Mouse (Mus musculus) kidney, embryonic 16.5 days (tissue): ENCODE results near the gene Vmn2r87. TPM values are rescaled to one million over a fixed set of nuclear protein-coding genes. Genes with fewer than 3 reads are reported as not detected.
"Not testable (repeated sequence)": the region's sequence is repeated elsewhere in the genome, so short reads cannot be mapped to it uniquely, and the experiment has no call there.

Experiments
- ATAC-seq: fragments of 200-750 bp; cut with Nextera tagmentation; 2 replicates; pipeline ENCODE4 v1.8.0; 2017; ENCODE audit warnings: moderate TSS enrichment; ENCODE audit not compliant: low FRiP score, low TSS enrichment
- H3K27ac ChIP-seq: fragments of 300-500 bp; sonication (generic); 2 replicates; pipeline ENCODE4 v1.5.1; 2014; ENCODE audit warnings: low read length
- H3K27me3 ChIP-seq: fragments of 300-500 bp; sonication (generic); 2 replicates; pipeline ENCODE4 v1.6.1; 2014; ENCODE audit warnings: low read length, control low read depth, mixed read lengths; ENCODE audit not compliant: insufficient read depth
- H3K36me3 ChIP-seq: fragments of 300-500 bp; sonication (generic); 2 replicates; pipeline ENCODE4 v1.6.1; 2014; ENCODE audit warnings: low read length, control low read depth, mixed read lengths; ENCODE audit not compliant: insufficient read depth
- H3K4me1 ChIP-seq: fragments of 300-500 bp; sonication (generic); 2 replicates; pipeline ENCODE4 v1.6.1; 2014; ENCODE audit warnings: low read length, control low read depth, mixed read lengths; ENCODE audit not compliant: insufficient read depth
- H3K4me2 ChIP-seq: fragments of 300-500 bp; sonication (generic); replicated peaks from 2 replicates; pipeline ENCODE4 v1.6.1; 2014; ENCODE audit warnings: low read depth, low read length
- H3K4me3 ChIP-seq: fragments of 300-500 bp; sonication (generic); 2 replicates; pipeline ENCODE4 v1.5.1; 2014; ENCODE audit warnings: mild to moderate bottlenecking, low read length
- H3K9ac ChIP-seq: fragments of 300-500 bp; sonication (generic); replicated peaks from 2 replicates; pipeline ENCODE4 v1.6.1; 2014; ENCODE audit warnings: low read length
- H3K9me3 ChIP-seq: fragments of 300-500 bp; sonication (generic); 2 replicates; pipeline ENCODE4 v1.6.1; 2016; ENCODE audit warnings: low read length, control low read depth
- WGBS: fragments of 180-500 bp; shearing (Covaris S2); extraction: QIAGEN DNeasy Blood & Tissue Kit; methylation state at CpG from one replicate; pipeline ENCODE4 v1.1.7; 2014; 5-methylcytosine and 5-hydroxymethylcytosine counted together
- polyA plus RNA-seq: library from polyadenylated mRNA; unstranded; fragments of >200 nt; fragmentation: Nextera tagmentation; extraction: Ambion mirVana; gene quantifications from 2 replicates; pipeline ENCODE4 v1.2.1, GENCODE M21; 2015

The Vmn2r87 gene
- polyA plus RNA-seq, 1 experiment from 2014 or later: not detected

- not testable (repeated sequence) for ATAC-seq, H3K27ac ChIP-seq, H3K4me3 ChIP-seq, H3K27me3 ChIP-seq, H3K9me3 ChIP-seq, H3K36me3 ChIP-seq, H3K4me1 ChIP-seq, H3K9ac ChIP-seq, H3K4me2 ChIP-seq
- 78% methylated on average over 2 of the region's 2 CpGs for WGBS
These were observed 74.8 kb downstream of the Vmn2r87 start for GRCm38 (mm10) chr10:130422368-130422767.

Other genes with a start within 250 kb of the Vmn2r87 start
- not detected in 2 replicates for gene Neurod4, start 217.2 kb downstream of the Vmn2r87 start, polyA plus RNA-seq
- gene Tespa1, start 174.5 kb downstream of the Vmn2r87 start, polyA plus RNA-seq: 0.14 and 0.26 TPM in 2 replicates
- not detected in 2 replicates for gene Vmn2r84, start 103.1 kb downstream of the Vmn2r87 start, polyA plus RNA-seq
- gene Vmn2r85, start 67.7 kb downstream of the Vmn2r87 start, polyA plus RNA-seq: not detected in 2 replicates
- gene Vmn2r86, start 41.3 kb downstream of the Vmn2r87 start, polyA plus RNA-seq: not detected in 2 replicates